Mouse (Mus musculus): ENCODE results near the gene Spint1. TPM values are rescaled to one million over a fixed set of nuclear protein-coding genes. Genes with fewer than 3 reads are reported as not detected.

Gene Spint1
- 0.61 and 0.68 TPM in 2 replicates for polyA plus RNA-seq (2014; fragmentation: Nextera tagmentation; extraction: Ambion mirVana)

- H3K27me3 ChIP-seq (ENCODE audit: control insufficient read depth, insufficient read depth, low read length), result peaks cover 45% of the 10 kb centered on the region
Observed at GRCm38 (mm10) chr2:119237210-119237870, at the start of gene Spint1. Gene Spint1, plus strand, starts transcription at chr2:119237362.

DNA sequence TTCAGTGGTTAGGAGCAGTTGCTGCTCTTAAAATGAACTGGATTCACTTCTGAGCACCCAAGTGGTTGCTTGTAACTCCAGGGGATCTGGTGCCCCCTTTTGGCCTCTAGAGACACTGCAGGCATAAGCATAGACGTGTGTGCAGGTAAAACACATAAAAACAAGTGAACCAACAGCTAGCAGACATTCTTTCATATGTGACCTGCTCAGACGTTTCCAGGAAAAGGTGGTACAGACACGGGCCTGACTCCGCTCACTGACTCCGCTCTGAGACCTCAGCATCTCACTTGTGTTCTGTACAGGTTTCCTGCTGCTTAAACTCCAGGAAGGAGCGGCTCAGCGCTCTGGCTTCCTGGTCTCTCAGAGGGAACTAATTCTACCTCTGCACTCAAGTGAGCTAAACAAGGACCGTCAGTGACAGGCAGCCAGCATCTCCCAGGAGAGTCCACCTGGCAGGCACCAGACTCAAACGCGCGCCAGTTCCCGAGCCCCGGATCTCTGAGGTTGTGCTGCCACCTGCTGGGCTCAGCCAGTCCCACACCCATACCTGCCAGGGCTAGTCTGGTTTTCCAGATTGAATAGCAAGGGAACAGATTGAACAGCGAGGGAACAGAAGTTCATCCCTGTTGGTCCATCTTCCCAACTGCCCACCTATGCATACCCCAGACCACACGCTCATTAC is 48.0 kb upstream of the Spint1 start:
- Histone ChIP-seq H3K9ac (replicated peaks; ENCODE audit: low read depth, low read length) (no peak overlapping the region), H3K4me2 (ENCODE audit: low read depth, low read length) (peak overlapping the region; percentile 44), H3K27ac (ENCODE audit: low read depth, low read length) (no peak overlapping the region), H3K36me3 (ENCODE audit: control insufficient read depth, insufficient read depth, low read length) (peaks cover 8% of the 10 kb centered on the region; the same call in 1 of the 2 replicates), H3K9me3 (ENCODE audit: control insufficient read depth, low read length) (no peaks in the 10 kb centered on the region), H3K4me1 (ENCODE audit: control insufficient read depth, insufficient read depth, low read length) (0 out of 2 replicates have a peak, but pooled peaks cover 6% of the 10 kb centered on the region), H3K4me3 (ENCODE audit: low read depth, low read length) (no peak overlapping the region), H3K27me3 (ENCODE audit: control insufficient read depth, insufficient read depth, low read length) (no peaks in the 10 kb centered on the region)
- ATAC-seq (ENCODE audit: low read depth), result peak; percentile 90
- 8% methylated on average over 15 of the region's 15 CpGs for WGBS

More at GRCm38 (mm10) chr2:119237210-119237870, at the start of gene Spint1:
- under 1% methylated on average over 69 of the region's 73 CpGs for WGBS
- Histone ChIP-seq H3K36me3 (ENCODE audit: control insufficient read depth, insufficient read depth, low read length) (no peaks in the 10 kb centered on the region), H3K4me1 (ENCODE audit: control insufficient read depth, insufficient read depth, low read length) (0 out of 2 replicates have a peak, but pooled peaks cover 5% of the 10 kb centered on the region), H3K9me3 (ENCODE audit: control insufficient read depth, low read length) (no peaks in the 10 kb centered on the region), H3K27ac (ENCODE audit: low read depth, low read length) (no peak within 1 kb of the TSS), H3K9ac (replicated peaks; ENCODE audit: low read depth, low read length) (no peak within 1 kb of the TSS), H3K4me2 (ENCODE audit: low read depth, low read length) (peak within 1 kb of the TSS; percentile 54), H3K4me3 (ENCODE audit: low read depth, low read length) (peak within 1 kb of the TSS; percentile 34)
- ATAC-seq (ENCODE audit: low read depth), result no peak

GRCm38 (mm10) chr2:119190969-119191368 is 46.2 kb upstream of the Spint1 start:
- Histone ChIP-seq H3K27me3 (ENCODE audit: control insufficient read depth, insufficient read depth, low read length) (no peaks in the 10 kb centered on the region), H3K4me2 (ENCODE audit: low read depth, low read length) (no peak overlapping the region), H3K4me3 (ENCODE audit: low read depth, low read length) (no peak overlapping the region), H3K4me1 (ENCODE audit: control insufficient read depth, insufficient read depth, low read length) (0 out of 2 replicates have a peak, but pooled peaks cover 6% of the 10 kb centered on the region), H3K27ac (ENCODE audit: low read depth, low read length) (no peak overlapping the region), H3K9me3 (ENCODE audit: control insufficient read depth, low read length) (no peaks in the 10 kb centered on the region), H3K9ac (replicated peaks; ENCODE audit: low read depth, low read length) (no peak overlapping the region), H3K36me3 (ENCODE audit: control insufficient read depth, insufficient read depth, low read length) (no peaks in the 10 kb centered on the region)
- no peak for ATAC-seq (ENCODE audit: low read depth)
- 92% methylated on average over 5 of the region's 5 CpGs for WGBS

- 90% methylated on average over 5 of the region's 5 CpGs for WGBS
- no peak overlapping the region for H3K27ac ChIP-seq (ENCODE audit: low read depth, low read length)
- H3K4me1 ChIP-seq (ENCODE audit: control insufficient read depth, insufficient read depth, low read length), result 0 out of 2 replicates have a peak, but pooled peaks cover 2% of the 10 kb centered on the region
Observed at GRCm38 (mm10) chr2:119194140-119194539, 43.0 kb upstream of the Spint1 start.

GRCm38 (mm10) chr2:119196316-119197108 is 40.6 kb upstream of the Spint1 start:
- H3K27ac ChIP-seq (ENCODE audit: low read depth, low read length), result no peak overlapping the region
- H3K27me3 ChIP-seq (ENCODE audit: control insufficient read depth, insufficient read depth, low read length), result no peaks in the 10 kb centered on the region
- no peaks in the 10 kb centered on the region for H3K36me3 ChIP-seq (ENCODE audit: control insufficient read depth, insufficient read depth, low read length)
- H3K4me1 ChIP-seq (ENCODE audit: control insufficient read depth, insufficient read depth, low read length), result no peaks in the 10 kb centered on the region
- no peaks in the 10 kb centered on the region for H3K9me3 ChIP-seq (ENCODE audit: control insufficient read depth, low read length)
- WGBS, result 34% methylated on average over 4 of the region's 4 CpGs
- no peak overlapping the region for H3K9ac ChIP-seq (replicated peaks; ENCODE audit: low read depth, low read length)
- H3K4me2 ChIP-seq (ENCODE audit: low read depth, low read length), result no peak overlapping the region
- no peak for ATAC-seq (ENCODE audit: low read depth)
- H3K4me3 ChIP-seq (ENCODE audit: low read depth, low read length), result no peak overlapping the region

More at GRCm38 (mm10) chr2:119194140-119194539, 43.0 kb upstream of the Spint1 start:
- H3K9me3 ChIP-seq (ENCODE audit: control insufficient read depth, low read length), result no peaks in the 10 kb centered on the region
- no peaks in the 10 kb centered on the region for H3K27me3 ChIP-seq (ENCODE audit: control insufficient read depth, insufficient read depth, low read length)
- no peak overlapping the region for H3K4me3 ChIP-seq (ENCODE audit: low read depth, low read length)
- no peak for ATAC-seq (ENCODE audit: low read depth)
- no peak overlapping the region for H3K9ac ChIP-seq (replicated peaks; ENCODE audit: low read depth, low read length)
- H3K36me3 ChIP-seq (ENCODE audit: control insufficient read depth, insufficient read depth, low read length), result no peaks in the 10 kb centered on the region
- H3K4me2 ChIP-seq (ENCODE audit: low read depth, low read length), result no peak overlapping the region

GRCm38 (mm10) chr2:119197493-119197892 is 39.7 kb upstream of the Spint1 start:
- Histone ChIP-seq H3K27ac (ENCODE audit: low read depth, low read length) (no peak overlapping the region), H3K27me3 (ENCODE audit: control insufficient read depth, insufficient read depth, low read length) (no peaks in the 10 kb centered on the region), H3K9ac (replicated peaks; ENCODE audit: low read depth, low read length) (no peak overlapping the region), H3K36me3 (ENCODE audit: control insufficient read depth, insufficient read depth, low read length) (no peaks in the 10 kb centered on the region), H3K4me1 (ENCODE audit: control insufficient read depth, insufficient read depth, low read length) (no peaks in the 10 kb centered on the region), H3K4me3 (ENCODE audit: low read depth, low read length) (no peak overlapping the region), H3K9me3 (ENCODE audit: control insufficient read depth, low read length) (no peaks in the 10 kb centered on the region), H3K4me2 (ENCODE audit: low read depth, low read length) (no peak overlapping the region)
- WGBS, result 80% methylated on average over 1 of the region's 1 CpGs
- no peak for ATAC-seq (ENCODE audit: low read depth)

GRCm38 (mm10) chr2:119198049-119198448 is 39.1 kb upstream of the Spint1 start:
- WGBS, result 71% methylated on average over 1 of the region's 1 CpGs
- Histone ChIP-seq H3K4me2 (ENCODE audit: low read depth, low read length) (no peak overlapping the region), H3K27ac (ENCODE audit: low read depth, low read length) (no peak overlapping the region), H3K36me3 (ENCODE audit: control insufficient read depth, insufficient read depth, low read length) (no peaks in the 10 kb centered on the region), H3K4me3 (ENCODE audit: low read depth, low read length) (no peak overlapping the region), H3K9me3 (ENCODE audit: control insufficient read depth, low read length) (no peaks in the 10 kb centered on the region), H3K9ac (replicated peaks; ENCODE audit: low read depth, low read length) (no peak overlapping the region), H3K27me3 (ENCODE audit: control insufficient read depth, insufficient read depth, low read length) (no peaks in the 10 kb centered on the region), H3K4me1 (ENCODE audit: control insufficient read depth, insufficient read depth, low read length) (no peaks in the 10 kb centered on the region)
- no peak for ATAC-seq (ENCODE audit: low read depth)

DNA sequence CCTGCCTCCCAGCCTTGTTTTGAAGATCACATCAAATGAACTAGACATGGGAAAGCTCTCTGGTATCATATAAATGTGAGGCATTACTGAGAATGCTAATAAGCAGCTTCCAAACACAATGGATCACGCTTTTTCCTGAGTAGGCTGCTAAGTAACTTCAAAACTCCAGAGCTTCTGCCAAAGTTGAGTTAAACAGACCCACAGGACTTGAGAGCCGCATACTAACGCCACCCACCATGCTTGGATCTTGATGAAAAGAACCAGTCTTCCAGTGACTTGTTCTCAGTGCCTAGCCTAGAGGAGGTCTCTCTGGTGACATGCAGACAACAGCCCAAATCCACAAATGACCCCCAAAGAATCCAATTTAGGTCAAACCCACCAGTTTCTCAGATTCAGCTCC is 38.2 kb upstream of the Spint1 start:
- H3K4me2 ChIP-seq (ENCODE audit: low read depth, low read length), result no peak overlapping the region
- ATAC-seq (ENCODE audit: low read depth), result no peak
- no peak overlapping the region for H3K27ac ChIP-seq (ENCODE audit: low read depth, low read length)

More for the DNA sequence above, 38.2 kb upstream of the Spint1 start:
- Histone ChIP-seq H3K9ac (replicated peaks; ENCODE audit: low read depth, low read length) (no peak overlapping the region), H3K36me3 (ENCODE audit: control insufficient read depth, insufficient read depth, low read length) (no peaks in the 10 kb centered on the region), H3K9me3 (ENCODE audit: control insufficient read depth, low read length) (no peaks in the 10 kb centered on the region), H3K4me3 (ENCODE audit: low read depth, low read length) (no peak overlapping the region), H3K27me3 (ENCODE audit: control insufficient read depth, insufficient read depth, low read length) (no peaks in the 10 kb centered on the region), H3K4me1 (ENCODE audit: control insufficient read depth, insufficient read depth, low read length) (no peaks in the 10 kb centered on the region)
- 69% methylated on average over 3 of the region's 3 CpGs for WGBS
